Mouse (Mus musculus): Measurements from ENCODE around the gene Rabgap1. TPM values are rescaled to one million over a fixed set of nuclear protein-coding genes. Genes with fewer than 3 reads are reported as not detected.

The Rabgap1 gene
- polyA plus RNA-seq, 1 experiment from 2014 or later: 59.8 TPM

- ATAC-seq (ENCODE audit: insufficient number of reproducible peaks, insufficient read depth, low FRiP score, low TSS enrichment, low read depth): no peak
- Histone ChIP-seq H3K4me2 (no peak overlapping the region), H3K9ac (replicated peaks) (no peak overlapping the region), H3K4me3 (replicated peaks) (no peak overlapping the region), H3K27ac (no peak overlapping the region), H3K9me3 (no peaks in the 10 kb centered on the region), H3K27me3 (no peaks in the 10 kb centered on the region), H3K4me1 (replicated peaks) (no peaks in the 10 kb centered on the region), H3K36me3 (peaks cover 82% of the 10 kb centered on the region)
- WGBS: 93% methylated on average over 1 of the region's 1 CpGs
Observed at GRCm38 (mm10) chr2:37566035-37566434, 123.0 kb downstream of the Rabgap1 start.

DNA sequence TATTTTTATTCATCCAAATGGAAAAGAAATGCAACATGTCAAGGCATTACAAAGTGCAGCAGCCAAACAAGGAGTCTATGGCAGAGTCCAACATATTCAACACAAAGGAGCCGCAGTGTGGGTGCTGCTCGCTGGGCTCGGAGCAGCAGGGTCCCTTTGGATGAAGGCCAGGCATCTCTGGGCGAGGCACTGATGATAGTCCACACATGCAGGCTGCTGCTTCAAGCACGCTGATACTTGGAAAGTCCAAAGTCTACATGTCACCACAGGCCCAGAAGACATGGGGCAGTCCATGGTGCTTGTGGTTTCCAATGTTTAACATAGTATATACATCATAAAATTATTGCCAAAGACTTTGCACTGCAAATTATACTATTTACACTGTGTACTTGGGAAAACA lies 126.8 kb downstream of the Rabgap1 start:
- Histone ChIP-seq H3K9me3 (no peaks in the 10 kb centered on the region), H3K9ac (replicated peaks) (no peak overlapping the region), H3K27ac (no peak overlapping the region), H3K4me1 (replicated peaks) (no peaks in the 10 kb centered on the region), H3K4me3 (replicated peaks) (no peak overlapping the region), H3K4me2 (no peak overlapping the region), H3K27me3 (no peaks in the 10 kb centered on the region), H3K36me3 (peaks cover 59% of the 10 kb centered on the region)
- WGBS: 93% methylated on average over 5 of the region's 5 CpGs
- ATAC-seq (ENCODE audit: insufficient number of reproducible peaks, insufficient read depth, low FRiP score, low TSS enrichment, low read depth): no peak

GRCm38 (mm10) chr2:37570703-37571102 lies 127.6 kb downstream of the Rabgap1 start:
- no peak for ATAC-seq (ENCODE audit: insufficient number of reproducible peaks, insufficient read depth, low FRiP score, low TSS enrichment, low read depth)
- Histone ChIP-seq H3K27me3 (no peaks in the 10 kb centered on the region), H3K36me3 (peaks cover 51% of the 10 kb centered on the region)

DNA sequence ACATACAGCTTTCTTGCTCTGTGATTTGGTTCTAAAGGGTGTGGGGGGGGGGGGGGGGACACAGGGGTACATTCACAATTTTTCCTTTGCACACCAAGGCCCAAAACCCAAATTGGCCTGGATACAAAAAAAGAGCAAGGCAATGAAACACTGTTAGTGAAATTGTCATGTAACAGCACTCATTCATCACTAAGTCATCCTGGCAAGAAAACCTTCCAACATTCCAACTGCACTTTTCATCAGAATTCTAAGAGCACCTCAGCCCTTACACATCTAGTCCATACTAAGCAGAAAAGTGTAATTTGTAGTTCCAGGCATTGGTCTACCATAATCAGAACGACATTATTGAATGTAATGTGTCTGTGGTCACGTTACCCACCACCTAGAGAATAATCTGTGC lies 129.1 kb downstream of the Rabgap1 start:
- no peak overlapping the region for H3K9ac ChIP-seq (replicated peaks)
- H3K4me1 ChIP-seq (replicated peaks): no peaks in the 10 kb centered on the region
- H3K36me3 ChIP-seq: peaks cover 42% of the 10 kb centered on the region
- H3K4me3 ChIP-seq (replicated peaks): no peak overlapping the region
- ATAC-seq (ENCODE audit: insufficient number of reproducible peaks, insufficient read depth, low FRiP score, low TSS enrichment, low read depth): no peak
- WGBS: 92% methylated on average over 2 of the region's 2 CpGs
- H3K27ac ChIP-seq: no peak overlapping the region
- no peaks in the 10 kb centered on the region for H3K27me3 ChIP-seq
- H3K9me3 ChIP-seq: no peaks in the 10 kb centered on the region
- no peak overlapping the region for H3K4me2 ChIP-seq

More at GRCm38 (mm10) chr2:37570703-37571102, 127.6 kb downstream of the Rabgap1 start:
- no peaks in the 10 kb centered on the region for H3K4me1 ChIP-seq (replicated peaks)
- no peak overlapping the region for H3K4me2 ChIP-seq
- H3K9ac ChIP-seq (replicated peaks): no peak overlapping the region
- no peak overlapping the region for H3K27ac ChIP-seq
- no peaks in the 10 kb centered on the region for H3K9me3 ChIP-seq
- no peak overlapping the region for H3K4me3 ChIP-seq (replicated peaks)
- 98% methylated on average over 2 of the region's 2 CpGs for WGBS

DNA sequence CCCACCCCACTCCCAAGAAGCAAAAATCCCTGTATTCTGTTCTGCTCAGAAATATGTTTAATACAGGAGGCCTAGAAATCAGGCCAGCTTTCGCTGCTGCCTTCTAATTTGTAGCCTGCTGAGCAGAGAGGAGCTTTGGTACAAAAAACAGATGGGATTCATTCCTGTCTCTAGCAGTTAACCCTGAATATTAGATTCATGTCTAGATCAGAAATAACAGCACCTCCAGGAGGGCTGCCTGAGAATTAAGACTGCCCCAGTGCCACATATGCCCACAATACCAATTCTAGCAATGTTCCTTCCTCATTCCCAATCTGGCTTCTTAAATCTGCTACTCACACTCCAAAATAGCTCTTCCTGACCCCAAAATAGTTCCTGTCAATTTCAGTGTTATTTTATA lies 133.6 kb downstream of the Rabgap1 start:
- Histone ChIP-seq H3K4me1 (replicated peaks) (no peaks in the 10 kb centered on the region), H3K9me3 (no peaks in the 10 kb centered on the region), H3K27ac (no peak overlapping the region), H3K4me2 (no peak overlapping the region), H3K36me3 (peaks cover 14% of the 10 kb centered on the region), H3K9ac (replicated peaks) (no peak overlapping the region), H3K4me3 (replicated peaks) (no peak overlapping the region), H3K27me3 (no peaks in the 10 kb centered on the region)
- ATAC-seq (ENCODE audit: insufficient number of reproducible peaks, insufficient read depth, low FRiP score, low TSS enrichment, low read depth): no peak
- WGBS: 89% methylated on average over 1 of the region's 1 CpGs

GRCm38 (mm10) chr2:37578185-37578584 lies 135.1 kb downstream of the Rabgap1 start:
- Histone ChIP-seq H3K4me1 (replicated peaks) (no peaks in the 10 kb centered on the region), H3K4me2 (no peak overlapping the region), H3K9me3 (no peaks in the 10 kb centered on the region), H3K27ac (no peak overlapping the region), H3K27me3 (no peaks in the 10 kb centered on the region), H3K4me3 (replicated peaks) (no peak overlapping the region), H3K36me3 (peaks cover 14% of the 10 kb centered on the region), H3K9ac (replicated peaks) (no peak overlapping the region)
- ATAC-seq (ENCODE audit: insufficient number of reproducible peaks, insufficient read depth, low FRiP score, low TSS enrichment, low read depth): no peak
- WGBS: 80% methylated on average over 2 of the region's 2 CpGs

GRCm38 (mm10) chr2:37587919-37588318 lies 144.8 kb downstream of the Rabgap1 start:
- no peaks in the 10 kb centered on the region for H3K4me1 ChIP-seq (replicated peaks)
- H3K4me2 ChIP-seq: no peak overlapping the region
- no peak overlapping the region for H3K4me3 ChIP-seq (replicated peaks)
- H3K9ac ChIP-seq (replicated peaks): no peak overlapping the region
- H3K36me3 ChIP-seq: peaks cover 14% of the 10 kb centered on the region; the same call in 1 of the 2 replicates
- no peaks in the 10 kb centered on the region for H3K27me3 ChIP-seq
- ATAC-seq (ENCODE audit: insufficient number of reproducible peaks, insufficient read depth, low FRiP score, low TSS enrichment, low read depth): no peak
- no peak overlapping the region for H3K27ac ChIP-seq
- no peaks in the 10 kb centered on the region for H3K9me3 ChIP-seq

Other genes with a start within 250 kb of the Rabgap1 start
- not detected in 2 replicates for gene Olfr366, start 231.7 kb upstream of the Rabgap1 start, polyA plus RNA-seq (2016; fragmentation: Nextera tagmentation; extraction: Ambion mirVana)
- not detected in 2 replicates for gene Olfr368, start 116.8 kb upstream of the Rabgap1 start, polyA plus RNA-seq (2016; fragmentation: Nextera tagmentation; extraction: Ambion mirVana)
- gene Pdcl, start 83.9 kb upstream of the Rabgap1 start, polyA plus RNA-seq (2016; fragmentation: Nextera tagmentation; extraction: Ambion mirVana): 48.1 and 50.5 TPM in 2 replicates
- 22.2 and 25.6 TPM in 2 replicates for gene Rc3h2, start 20.4 kb upstream of the Rabgap1 start, polyA plus RNA-seq (2016; fragmentation: Nextera tagmentation; extraction: Ambion mirVana)
- gene Zbtb26, start 144 bp upstream of the Rabgap1 start, polyA plus RNA-seq (2016; fragmentation: Nextera tagmentation; extraction: Ambion mirVana): 11.4 and 12.1 TPM in 2 replicates
- 7.9 and 8.7 TPM in 2 replicates for gene Zbtb6, start 108 bp upstream of the Rabgap1 start, polyA plus RNA-seq (2016; fragmentation: Nextera tagmentation; extraction: Ambion mirVana)
- gene Gpr21, start 73.1 kb downstream of the Rabgap1 start, polyA plus RNA-seq (2016; fragmentation: Nextera tagmentation; extraction: Ambion mirVana): 2.0 and 2.1 TPM in 2 replicates

Data from limb, embryonic 12.5 days (tissue).